Comparison of ENCODE assay signal across 23 mouse cellular contexts in the genomic region with DNA sequence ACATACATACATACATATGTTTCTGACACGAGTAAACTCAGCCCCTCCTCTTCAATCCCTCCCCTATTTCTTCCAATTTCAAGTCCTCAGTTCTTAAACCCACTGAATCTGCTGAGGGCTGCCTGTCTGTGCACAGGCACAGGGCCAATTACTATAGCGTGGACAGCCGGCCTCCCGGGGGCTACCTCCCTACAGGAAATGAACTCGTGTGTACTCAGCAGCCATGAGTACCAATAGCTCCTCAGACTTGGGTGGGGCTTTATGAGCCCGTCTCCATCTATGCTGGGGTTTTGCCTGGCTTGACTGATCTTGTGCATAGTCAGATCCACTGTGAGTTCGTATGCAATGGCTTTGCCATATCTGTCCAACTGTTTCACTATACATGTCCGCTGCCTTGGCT. TPM values are rescaled to one million over a fixed set of nuclear protein-coding genes. Genes with fewer than 3 reads are reported as not detected.
A peak's percentile ranks its signal among the peaks of the same experiment; 100 is the strongest.
DNase-seq lines count a peak whose midpoint lies in the region; ATAC-seq lines count a peak whose summit lies in the region.
"Had no signal": no experiment of that assay in that cellular context is flagged by ENCODE, and none has a peak within 500 bp of the region (broad histone marks: within the 10 kb centered on the region; RNA-seq: fewer than 3 reads in every experiment).

No protein-coding gene starts in this region.

- H3K27ac ChIP-seq in liver, embryonic 12.5 days, result 0 out of 2 replicates have a peak overlapping the region, but pooled peaks have one; percentile 3
- no peak overlapping the region for H3K27ac ChIP-seq in hindbrain, embryonic 13.5 days
- H3K27ac ChIP-seq: gastrocnemius, adult 2 months; hindbrain, embryonic 12.5 days; kidney, postnatal 0 days; midbrain, embryonic 12.5 days; neural tube, embryonic 12.5 days had no signal

- peak; percentile 18 to 32 for DNase-seq in cerebellum, postnatal 10 days
- DNase-seq in cerebellum, adult 11-12 months, result no peak
- no peak for DNase-seq in liver
- no peak for DNase-seq in right cerebral cortex, adult 18-20 months
- DNase-seq: adrenal gland, postnatal 14 days; cerebellum, adult 11 months; cerebellum, postnatal 25 days; embryo, embryonic 11 days; gastrocnemius, adult 2 months; heart, adult 11 months; left cerebral cortex, postnatal 4 days; lung, postnatal 4 days had no signal

- H3K4me1 ChIP-seq in liver, embryonic 12.5 days, result peaks cover 39% of the 10 kb centered on the region
- no peaks in the 10 kb centered on the region for H3K4me1 ChIP-seq in hindbrain, embryonic 13.5 days (replicated peaks)
- H3K4me1 ChIP-seq: hindbrain, embryonic 12.5 days; midbrain, embryonic 12.5 days; neural tube, embryonic 12.5 days had no signal

- H3K9me3 ChIP-seq in liver, embryonic 12.5 days (replicated peaks), result no peaks in the 10 kb centered on the region
- H3K9me3 ChIP-seq in hindbrain, embryonic 13.5 days, result no peaks in the 10 kb centered on the region
- H3K9me3 ChIP-seq: hindbrain, embryonic 12.5 days; liver, embryonic 13.5 days; midbrain, embryonic 12.5 days; neural tube, embryonic 12.5 days had no signal

- H3K4me2 ChIP-seq in liver, embryonic 12.5 days, result no peak overlapping the region
- H3K4me2 ChIP-seq in hindbrain, embryonic 13.5 days, result no peak overlapping the region
- H3K4me2 ChIP-seq: hindbrain, embryonic 12.5 days; midbrain, embryonic 12.5 days; neural tube, embryonic 12.5 days had no signal

- H3K9ac ChIP-seq in liver, embryonic 12.5 days, result no peak overlapping the region
- H3K9ac ChIP-seq in hindbrain, embryonic 13.5 days, result no peak overlapping the region
- H3K9ac ChIP-seq: hindbrain, embryonic 12.5 days; liver, embryonic 13.5 days; midbrain, embryonic 12.5 days; neural tube, embryonic 12.5 days had no signal

- WGBS in liver, embryonic 12.5 days (ENCODE audit: insufficient replicate concordance), result 45% methylated on average over 8 of the region's 8 CpGs
- WGBS in hindbrain, embryonic 13.5 days, result 76% methylated on average over 8 of the region's 8 CpGs

- no peak for ATAC-seq in liver, embryonic 12.5 days
- 0 out of 2 replicates have a peak, but pooled peaks have one; percentile 40 for ATAC-seq in erythroid progenitor cell, adult 5-6 weeks (replicated peaks; ENCODE audit: low FRiP score, poor library complexity, severe bottlenecking)
- ATAC-seq in megakaryocyte-erythroid progenitor cell, adult 5-6 weeks (replicated peaks; ENCODE audit: low FRiP score, low TSS enrichment, poor library complexity, severe bottlenecking), result 0 out of 2 replicates have a peak, but pooled peaks have one; percentile 12
- ATAC-seq in hindbrain, embryonic 13.5 days (ENCODE audit: low FRiP score), result no peak
- ATAC-seq: inflammation-experienced regulatory T-cells, adult 6 months had no signal

- no peak overlapping the region for H3K4me3 ChIP-seq in liver, embryonic 12.5 days
- H3K4me3 ChIP-seq in hindbrain, embryonic 13.5 days, result no peak overlapping the region
- H3K4me3 ChIP-seq: gastrocnemius, adult 2 months; hindbrain, embryonic 12.5 days; liver, embryonic 13.5 days; midbrain, embryonic 12.5 days; neural tube, embryonic 12.5 days had no signal

- H3K36me3 ChIP-seq in liver, embryonic 12.5 days, result no peaks in the 10 kb centered on the region
- H3K36me3 ChIP-seq in hindbrain, embryonic 13.5 days, result no peaks in the 10 kb centered on the region
- H3K36me3 ChIP-seq: G1E; hindbrain, embryonic 12.5 days; liver, embryonic 13.5 days; midbrain, embryonic 12.5 days; neural tube, embryonic 12.5 days had no signal

- no peaks in the 10 kb centered on the region for H3K27me3 ChIP-seq in liver, embryonic 12.5 days (replicated peaks)
- H3K27me3 ChIP-seq in hindbrain, embryonic 13.5 days, result no peaks in the 10 kb centered on the region
- H3K27me3 ChIP-seq: hindbrain, embryonic 12.5 days; liver, embryonic 13.5 days had no signal

RNA-seq across cellular contexts. Expression of gene Vwf, which starts 7.2 kb away (rescaled TPM):
- 19.2 and 21.5 TPM in 2 replicates for polyA plus RNA-seq in liver, embryonic 12.5 days (2016; fragmentation: Nextera tagmentation; extraction: Ambion mirVana)
- total RNA-seq in erythroid progenitor cell, adult 5-6 weeks (2015; ENCODE audit: low replicate concordance), result 8.8 and 31.4 TPM in 2 replicates
- total RNA-seq in erythroid progenitor cell, adult 5-6 weeks (2017; ENCODE audit: low replicate concordance), result 19.9 and 33.4 TPM in 2 replicates
- 11.0 and 14.9 TPM in 2 replicates for total RNA-seq in megakaryocyte-erythroid progenitor cell, adult 5-6 weeks (2014; fragmentation: Nextera tagmentation)
- 5.5 and 9.3 TPM in 2 replicates for total RNA-seq in megakaryocyte-erythroid progenitor cell, adult 5-6 weeks (2017)
- 8.0 and 11.3 TPM in 2 replicates for polyA plus RNA-seq in hindbrain, embryonic 13.5 days (2015; fragmentation: Nextera tagmentation; extraction: Ambion mirVana)

RNA-seq across cellular contexts. Expression of gene Cd9, which starts 44.8 kb away (rescaled TPM):
- 88.3 and 93.3 TPM in 2 replicates for polyA plus RNA-seq in liver, embryonic 12.5 days (2016; fragmentation: Nextera tagmentation; extraction: Ambion mirVana)
- 27.4 and 41.1 TPM in 2 replicates for total RNA-seq in erythroid progenitor cell, adult 5-6 weeks (2015; ENCODE audit: low replicate concordance)
- 8.1 and 10.1 TPM in 2 replicates for total RNA-seq in erythroid progenitor cell, adult 5-6 weeks (2017; ENCODE audit: low replicate concordance)
- 9.5 and 11.8 TPM in 2 replicates for total RNA-seq in megakaryocyte-erythroid progenitor cell, adult 5-6 weeks (2014; fragmentation: Nextera tagmentation)
- 34.1 and 40.0 TPM in 2 replicates for total RNA-seq in megakaryocyte-erythroid progenitor cell, adult 5-6 weeks (2017)
- 57.8 and 63.4 TPM in 2 replicates for polyA plus RNA-seq in hindbrain, embryonic 13.5 days (2015; fragmentation: Nextera tagmentation; extraction: Ambion mirVana)
- total RNA-seq: G1E had no signal
- polyA plus RNA-seq: G1E had no signal

Comparison
In these comparisons a context has a peak if more than half of its experiments do, and no peak if none do; other contexts are left out.
1. DNase-seq: peak in cerebellum, postnatal 10 days (2 of 2); none in cerebellum, adult 11-12 months (single experiment), liver (single experiment) and right cerebral cortex, adult 18-20 months (single experiment).
2. ATAC-seq: peak in erythroid progenitor cell, adult 5-6 weeks (single experiment) and megakaryocyte-erythroid progenitor cell, adult 5-6 weeks (single experiment); none in liver, embryonic 12.5 days (single experiment) and hindbrain, embryonic 13.5 days (single experiment).